Mouse (Mus musculus): ENCODE data around the gene Chad. TPM values are rescaled to one million over a fixed set of nuclear protein-coding genes. Genes with fewer than 3 reads are reported as not detected.

Chad gene
- not detected in 2 replicates for polyA plus RNA-seq (2012; ENCODE audit: insufficient read depth, insufficient read length, low replicate concordance, missing spikeins)

DNA sequence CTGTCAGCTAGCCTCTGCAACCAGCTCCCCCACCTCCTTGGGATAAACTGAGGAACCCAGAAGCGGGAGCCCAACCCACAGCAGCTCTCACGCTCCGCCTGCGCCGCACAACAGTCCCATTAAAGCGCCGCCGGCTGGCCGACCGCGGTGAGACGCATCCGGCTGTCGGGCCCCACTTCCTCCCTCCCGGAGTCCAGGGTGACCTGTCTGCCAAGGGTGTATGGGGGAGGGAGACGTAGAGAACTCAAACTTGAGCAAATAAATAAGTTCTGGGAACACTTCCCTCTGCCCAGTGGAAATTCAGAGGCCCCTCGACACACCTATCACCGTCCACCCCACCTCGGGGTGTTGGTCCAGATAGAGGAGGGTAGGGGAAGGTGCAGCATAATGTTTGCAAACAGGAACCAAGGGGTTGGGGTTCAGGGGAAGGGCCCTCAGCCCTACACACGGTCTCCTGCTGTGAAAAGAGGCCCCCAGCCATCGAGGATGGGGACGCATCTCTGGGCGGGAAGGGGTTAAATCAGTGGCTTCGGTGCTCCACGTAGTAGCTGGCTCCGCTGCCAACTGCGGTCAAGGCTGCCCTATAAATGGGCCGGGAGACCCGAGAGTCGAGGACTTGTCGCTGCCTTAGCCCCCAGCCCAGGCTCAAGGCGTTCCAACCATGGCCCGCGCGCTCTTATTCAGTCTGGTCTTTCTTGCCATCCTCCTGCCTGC lies at the start of gene Chad:
Chad (plus strand) TSS at position 611 of the 714 bp plus-strand sequence.
- H3K4me1 ChIP-seq (ENCODE audit: control insufficient read depth, insufficient read depth, low read length): peaks cover 14% of the 10 kb centered on the region
- TF ChIP-seq POLR2A (IDR thresholded peaks at IDR 0.05; ENCODE audit: insufficient read depth, low read depth, low read length): no peak
- no peak for TF ChIP-seq CTCF (IDR thresholded peaks at IDR 0.05; ENCODE audit: insufficient read depth, low read depth, low read length)
- no peak within 1 kb of the TSS for H3K27ac ChIP-seq (ENCODE audit: insufficient read depth, low read depth, low read length)
- H3K4me3 ChIP-seq (ENCODE audit: insufficient read depth, low read depth, low read length): no peak within 1 kb of the TSS
- WGBS: 13% methylated on average over 35 of the region's 35 CpGs

DNA sequence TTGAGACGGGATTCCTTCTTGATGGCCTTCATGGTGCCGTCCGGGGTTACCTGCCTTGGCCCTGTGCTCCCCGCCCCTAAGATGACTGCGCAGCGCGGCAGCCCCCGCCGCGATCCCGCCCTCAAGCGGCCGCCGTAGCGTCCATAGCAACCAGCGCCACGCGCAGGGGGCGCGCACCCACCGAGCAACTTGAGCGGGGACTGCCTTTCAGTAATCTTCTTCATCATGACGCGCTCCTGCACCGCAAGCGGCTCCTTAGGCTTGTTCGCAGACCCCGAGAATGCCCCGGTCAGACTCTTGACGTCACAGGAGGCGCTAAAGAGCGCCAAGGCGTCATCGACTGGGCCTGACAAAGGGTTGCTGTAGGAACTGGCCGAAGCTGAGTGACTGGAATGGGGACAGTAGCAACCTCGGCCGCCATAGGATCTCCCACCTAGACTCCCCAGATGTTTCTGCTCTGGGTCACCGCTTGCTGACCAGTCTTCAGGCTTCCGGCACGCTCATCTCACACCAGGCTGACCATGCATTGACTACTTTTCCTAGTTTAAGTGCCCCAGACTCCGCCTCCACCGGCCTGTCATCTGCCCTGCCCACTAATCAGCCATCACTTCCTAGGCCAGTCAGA lies 43.5 kb upstream of the Chad start, which contains the start of gene Mycbpap:
Mycbpap (minus strand) TSS at position 524 of the 625 bp plus-strand sequence.
- no peak within 1 kb of the TSS for H3K27ac ChIP-seq (ENCODE audit: insufficient read depth, low read depth, low read length)
- H3K4me1 ChIP-seq (ENCODE audit: control insufficient read depth, insufficient read depth, low read length): peaks cover 4% of the 10 kb centered on the region
- TF ChIP-seq POLR2A (IDR thresholded peaks at IDR 0.05; ENCODE audit: insufficient read depth, low read depth, low read length): no peak
- no peak for TF ChIP-seq CTCF (IDR thresholded peaks at IDR 0.05; ENCODE audit: insufficient read depth, low read depth, low read length)
- peak within 1 kb of the TSS; percentile 55 for H3K4me3 ChIP-seq (ENCODE audit: insufficient read depth, low read depth, low read length)
- 2% methylated on average over 42 of the region's 42 CpGs for WGBS

DNA sequence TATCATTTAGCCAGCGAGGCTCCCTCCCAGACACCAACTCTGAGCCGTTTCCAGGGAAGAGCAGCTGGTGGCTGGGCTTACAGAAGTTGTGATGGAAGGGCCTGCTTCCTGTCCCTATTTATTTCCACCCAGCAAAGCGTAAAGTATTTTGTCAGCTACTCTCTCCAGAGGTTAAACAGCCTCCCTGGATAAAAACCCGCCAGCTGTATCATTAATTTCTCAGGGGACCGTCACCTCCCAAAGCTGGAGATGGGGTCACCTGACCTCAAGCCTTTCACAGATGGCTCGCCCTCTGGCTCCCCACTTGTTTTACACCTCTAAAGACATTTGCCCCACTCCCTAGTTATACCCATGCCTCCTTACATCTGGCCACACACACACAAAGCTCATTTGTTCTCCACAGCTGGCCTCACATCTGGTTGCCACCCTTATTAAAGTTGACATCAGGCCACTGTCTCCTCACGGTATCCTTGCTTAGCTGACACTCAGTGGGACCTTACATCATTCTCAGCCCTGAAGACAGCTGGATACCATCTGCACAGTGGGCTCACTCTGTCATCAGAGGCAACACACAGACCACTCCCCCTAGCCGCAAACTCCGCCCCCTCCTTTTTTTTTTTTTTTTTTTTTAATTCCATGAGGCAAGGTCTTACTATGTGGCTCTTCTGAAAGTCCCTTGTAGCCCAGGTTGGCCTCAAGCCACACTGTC lies 38.5 kb upstream of the Chad start:
- 53% methylated on average over 9 of the region's 9 CpGs for WGBS
- TF ChIP-seq CTCF (IDR thresholded peaks at IDR 0.05; ENCODE audit: insufficient read depth, low read depth, low read length) (no peak), POLR2A (IDR thresholded peaks at IDR 0.05; ENCODE audit: insufficient read depth, low read depth, low read length) (no peak)
- Histone ChIP-seq H3K27ac (ENCODE audit: insufficient read depth, low read depth, low read length) (no peak overlapping the region), H3K4me3 (ENCODE audit: insufficient read depth, low read depth, low read length) (no peak overlapping the region), H3K4me1 (ENCODE audit: control insufficient read depth, insufficient read depth, low read length) (peaks cover 4% of the 10 kb centered on the region)

DNA sequence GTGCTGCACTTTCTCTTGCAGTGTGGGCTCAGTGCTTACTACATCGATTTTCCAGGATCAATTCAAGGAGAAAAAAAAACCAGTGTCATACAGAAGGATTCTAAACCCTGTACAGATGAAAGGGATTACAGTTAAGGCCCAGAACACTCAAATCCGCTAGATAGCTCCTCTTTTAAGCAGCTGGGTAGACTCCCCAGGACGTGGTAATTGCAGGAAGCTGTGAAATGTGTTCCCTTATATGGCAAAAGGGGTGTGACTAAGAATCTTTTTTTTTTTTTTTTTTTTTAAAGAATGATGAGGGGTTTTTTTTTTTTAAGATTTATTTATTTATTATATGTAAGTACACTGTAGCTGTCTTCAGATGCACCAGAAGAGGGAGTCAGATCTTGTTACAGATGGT lies 36.0 kb upstream of the Chad start:
- Histone ChIP-seq H3K4me1 (ENCODE audit: control insufficient read depth, insufficient read depth, low read length) (no peaks in the 10 kb centered on the region), H3K4me3 (ENCODE audit: insufficient read depth, low read depth, low read length) (no peak overlapping the region), H3K27ac (ENCODE audit: insufficient read depth, low read depth, low read length) (no peak overlapping the region)
- WGBS: 32% methylated on average over 3 of the region's 3 CpGs
- TF ChIP-seq CTCF (IDR thresholded peaks at IDR 0.05; ENCODE audit: insufficient read depth, low read depth, low read length): no peak
- no peak for TF ChIP-seq POLR2A (IDR thresholded peaks at IDR 0.05; ENCODE audit: insufficient read depth, low read depth, low read length)

DNA sequence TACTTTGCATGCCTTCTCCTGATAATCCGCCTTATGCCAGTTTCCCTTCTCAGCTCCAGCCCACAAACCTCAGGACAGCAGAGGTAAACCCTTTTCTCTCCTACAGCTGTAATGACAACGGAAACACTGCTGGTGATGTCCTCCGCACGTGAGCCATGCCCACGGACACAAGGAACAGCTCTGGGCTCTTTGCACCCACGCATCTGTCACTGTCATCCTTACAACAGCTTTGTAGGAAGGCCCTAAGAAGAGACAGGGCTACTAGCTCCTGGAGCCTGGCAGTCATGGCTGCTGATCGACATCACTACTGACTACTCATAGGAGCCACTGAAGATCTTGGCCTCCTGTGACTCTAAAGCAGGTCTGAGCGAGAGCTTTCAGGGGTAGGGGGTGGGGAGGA lies 31.7 kb upstream of the Chad start:
- no peak overlapping the region for H3K4me3 ChIP-seq (ENCODE audit: insufficient read depth, low read depth, low read length)
- 78% methylated on average over 8 of the region's 8 CpGs for WGBS
- TF ChIP-seq POLR2A (IDR thresholded peaks at IDR 0.05; ENCODE audit: insufficient read depth, low read depth, low read length) (no peak), CTCF (IDR thresholded peaks at IDR 0.05; ENCODE audit: insufficient read depth, low read depth, low read length) (no peak)
- H3K27ac ChIP-seq (ENCODE audit: insufficient read depth, low read depth, low read length): no peak overlapping the region
- H3K4me1 ChIP-seq (ENCODE audit: control insufficient read depth, insufficient read depth, low read length): no peaks in the 10 kb centered on the region

DNA sequence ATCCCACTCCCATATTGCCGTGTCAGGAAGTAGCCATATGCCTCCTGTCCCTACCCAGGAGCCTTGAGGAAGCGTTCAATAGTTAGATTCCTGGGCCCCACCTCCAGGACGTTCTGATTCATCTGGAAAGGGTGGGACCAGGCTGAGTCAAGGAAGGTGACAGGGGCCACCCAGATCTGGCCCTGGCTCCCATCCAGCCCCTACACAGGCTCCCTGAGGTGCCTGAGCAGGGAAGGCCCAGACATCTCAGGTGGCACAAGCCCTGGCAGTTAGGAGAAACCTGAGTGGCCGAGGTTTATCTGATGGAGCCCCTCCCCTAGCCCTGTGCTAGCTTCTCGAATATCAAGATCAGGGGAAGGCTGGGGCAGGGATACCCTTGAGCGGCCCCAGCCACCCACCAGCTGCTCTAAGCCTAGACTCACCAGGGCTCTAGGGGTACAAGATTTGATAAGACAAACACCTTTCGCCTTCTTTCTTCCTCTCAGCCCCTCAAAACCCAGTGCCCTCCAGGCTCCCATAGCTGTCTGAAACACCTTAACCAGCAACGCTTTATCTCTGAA lies 26.0 kb upstream of the Chad start:
- Histone ChIP-seq H3K4me1 (ENCODE audit: control insufficient read depth, insufficient read depth, low read length) (0 out of 2 replicates have a peak, but pooled peaks cover under 1% of the 10 kb centered on the region), H3K27ac (ENCODE audit: insufficient read depth, low read depth, low read length) (no peak overlapping the region), H3K4me3 (ENCODE audit: insufficient read depth, low read depth, low read length) (no peak overlapping the region)
- WGBS: 82% methylated on average over 8 of the region's 8 CpGs
- TF ChIP-seq CTCF (IDR thresholded peaks at IDR 0.05; ENCODE audit: insufficient read depth, low read depth, low read length) (no peak), POLR2A (IDR thresholded peaks at IDR 0.05; ENCODE audit: insufficient read depth, low read depth, low read length) (no peak)

DNA sequence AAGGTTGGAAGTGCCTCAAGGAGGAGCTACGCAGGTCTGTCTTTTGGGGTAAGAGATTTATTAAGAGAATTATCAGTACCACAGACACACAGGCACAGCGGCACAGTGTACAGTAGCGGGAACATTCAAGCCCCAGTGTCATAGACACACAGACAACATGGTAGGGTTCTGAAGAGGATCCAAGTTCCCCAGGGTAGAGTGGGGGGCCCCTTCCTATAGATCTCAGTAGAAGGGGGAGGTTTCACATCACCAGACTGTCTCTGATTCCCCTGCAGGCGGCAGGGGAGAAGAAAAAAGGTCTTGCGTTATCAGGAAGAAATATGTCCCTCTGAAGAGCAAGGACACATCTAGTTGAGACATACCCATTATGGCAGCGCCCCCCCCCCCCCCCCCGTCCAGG lies 25.1 kb upstream of the Chad start:
- 77% methylated on average over 7 of the region's 7 CpGs for WGBS
- TF ChIP-seq CTCF (IDR thresholded peaks at IDR 0.05; ENCODE audit: insufficient read depth, low read depth, low read length): no peak
- no peak for TF ChIP-seq POLR2A (IDR thresholded peaks at IDR 0.05; ENCODE audit: insufficient read depth, low read depth, low read length)
- Histone ChIP-seq H3K4me1 (ENCODE audit: control insufficient read depth, insufficient read depth, low read length) (peaks cover 7% of the 10 kb centered on the region), H3K4me3 (ENCODE audit: insufficient read depth, low read depth, low read length) (no peak overlapping the region), H3K27ac (ENCODE audit: insufficient read depth, low read depth, low read length) (no peak overlapping the region)

DNA sequence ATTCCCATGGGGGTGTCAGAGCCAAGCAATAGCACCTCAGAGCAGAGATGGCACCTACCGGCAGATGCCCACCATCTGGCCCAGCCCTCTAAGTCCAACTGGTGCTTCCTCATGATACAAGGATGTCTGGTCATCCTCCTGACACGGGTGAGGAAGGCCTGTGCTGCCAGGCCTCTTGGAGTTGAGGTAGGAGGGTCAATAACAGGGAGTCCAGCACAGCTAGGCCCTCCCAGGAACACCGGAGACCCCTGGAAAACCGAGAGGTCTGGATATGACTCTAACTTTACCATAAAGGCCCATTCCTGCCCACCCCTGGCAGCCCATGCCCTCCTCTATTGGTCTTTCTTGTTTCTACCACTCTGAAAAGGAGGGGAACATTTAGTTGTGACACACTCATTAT lies 22.4 kb upstream of the Chad start:
- TF ChIP-seq POLR2A (IDR thresholded peaks at IDR 0.05; ENCODE audit: insufficient read depth, low read depth, low read length): no peak
- no peak for TF ChIP-seq CTCF (IDR thresholded peaks at IDR 0.05; ENCODE audit: insufficient read depth, low read depth, low read length)

More for the DNA sequence above, 22.4 kb upstream of the Chad start:
- WGBS: 85% methylated on average over 4 of the region's 4 CpGs
- no peak overlapping the region for H3K27ac ChIP-seq (ENCODE audit: insufficient read depth, low read depth, low read length)
- no peak overlapping the region for H3K4me3 ChIP-seq (ENCODE audit: insufficient read depth, low read depth, low read length)
- H3K4me1 ChIP-seq (ENCODE audit: control insufficient read depth, insufficient read depth, low read length): peaks cover 7% of the 10 kb centered on the region
